Mouse (Mus musculus) intestine, embryonic 15.5 days (tissue): ENCODE measurements at regions not wholly inside any gene's neighbourhood (a gene's known extent, or its start where the extent isn't known, plus 50 kb on each side); places are given as distances from the start of the nearest gene placed in this dataset.

Source experiments
- ATAC-seq: fragments of 200-750 bp; cut with Nextera tagmentation; 2 replicates; pipeline ENCODE4 v1.8.0; 2017; ENCODE audit warnings: moderate TSS enrichment, moderate library complexity
- H3K27ac ChIP-seq: fragments of 300-500 bp; sonication (generic); 2 replicates; pipeline ENCODE4 v1.5.1; 2015; ENCODE audit warnings: mild to moderate bottlenecking, inconsistent platforms
- H3K27me3 ChIP-seq: fragments of 300-500 bp; sonication (generic); replicated peaks from 2 replicates; pipeline ENCODE4 v1.6.1; 2015; ENCODE audit warnings: inconsistent platforms
- H3K36me3 ChIP-seq: fragments of 300-500 bp; sonication (generic); 2 replicates; pipeline ENCODE4 v1.6.1; 2015; ENCODE audit warnings: inconsistent platforms
- H3K4me1 ChIP-seq: fragments of 300-500 bp; sonication (generic); replicated peaks from 2 replicates; pipeline ENCODE4 v1.6.1; 2015; ENCODE audit warnings: inconsistent platforms
- H3K4me2 ChIP-seq: fragments of 300-500 bp; sonication (generic); replicated peaks from 2 replicates; pipeline ENCODE4 v1.6.1; 2015; ENCODE audit warnings: mild to moderate bottlenecking, inconsistent platforms
- H3K4me3 ChIP-seq: fragments of 300-500 bp; sonication (generic); replicated peaks from 2 replicates; pipeline ENCODE4 v1.5.1; 2015; ENCODE audit warnings: inconsistent platforms
- H3K9ac ChIP-seq: fragments of 300-500 bp; sonication (generic); 2 replicates; pipeline ENCODE4 v1.6.1; 2015; ENCODE audit warnings: inconsistent platforms
- H3K9me3 ChIP-seq: fragments of 300-500 bp; sonication (generic); 2 replicates; pipeline ENCODE4 v1.6.1; 2016; ENCODE audit warnings: inconsistent platforms
- WGBS: fragments of 180-500 bp; shearing (Covaris S2); methylation state at CpG from one replicate; pipeline ENCODE4 v1.1.7; 2015; 5-methylcytosine and 5-hydroxymethylcytosine counted together

DNA sequence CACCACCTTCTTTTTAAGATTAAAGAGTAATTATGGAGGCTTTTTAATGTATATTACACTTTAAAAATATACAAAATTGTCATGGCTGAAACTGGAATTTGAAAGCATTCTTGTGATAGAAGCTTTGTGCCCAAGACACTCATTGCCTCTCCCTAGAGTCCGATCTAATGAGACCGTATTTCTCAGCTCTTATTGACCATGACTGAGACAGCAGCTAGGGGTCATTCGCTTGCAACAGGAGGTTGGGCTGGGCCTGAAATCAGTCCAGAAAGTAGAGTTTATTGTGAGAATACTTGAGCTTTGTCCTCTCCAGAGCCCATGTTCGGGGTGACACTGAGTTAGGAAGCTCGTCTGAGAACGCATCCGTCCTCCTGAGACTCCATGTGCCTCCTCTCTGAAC lies 79.7 kb downstream of the Tmem30b start:
- WGBS: 84% methylated on average over 7 of the region's 7 CpGs
- H3K4me1 ChIP-seq: no peaks in the 10 kb centered on the region
- H3K4me2 ChIP-seq: no peak overlapping the region
- no peaks in the 10 kb centered on the region for H3K36me3 ChIP-seq
- no peak for ATAC-seq
- no peaks in the 10 kb centered on the region for H3K9me3 ChIP-seq
- H3K4me3 ChIP-seq: no peak overlapping the region
- H3K27ac ChIP-seq: no peak overlapping the region
- H3K27me3 ChIP-seq: no peaks in the 10 kb centered on the region
- H3K9ac ChIP-seq: no peak overlapping the region

DNA sequence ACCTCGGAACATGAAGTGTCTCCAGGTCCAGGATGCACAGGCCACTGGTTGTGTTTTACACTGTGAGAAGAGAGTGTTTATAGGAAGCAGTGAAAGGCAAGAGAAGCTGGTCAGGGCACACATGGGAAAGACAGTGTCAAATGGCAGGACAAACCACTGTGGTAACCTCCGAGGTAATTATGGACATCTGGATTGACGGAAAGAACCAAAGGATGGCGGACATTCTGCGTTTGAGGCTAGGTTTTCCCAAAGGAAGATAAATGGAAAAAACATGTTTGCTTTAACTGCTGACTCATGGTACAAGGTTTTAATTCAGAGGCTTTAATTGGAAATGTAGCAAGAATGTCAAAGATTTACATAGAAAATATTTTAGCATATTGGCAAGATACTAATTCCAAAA lies 80.2 kb downstream of the Tmem30b start:
- ATAC-seq: no peak
- 89% methylated on average over 5 of the region's 5 CpGs for WGBS
- no peak overlapping the region for H3K4me2 ChIP-seq
- no peak overlapping the region for H3K27ac ChIP-seq
- no peaks in the 10 kb centered on the region for H3K27me3 ChIP-seq
- H3K9ac ChIP-seq: no peak overlapping the region
- no peak overlapping the region for H3K4me3 ChIP-seq
- no peaks in the 10 kb centered on the region for H3K4me1 ChIP-seq
- H3K9me3 ChIP-seq: no peaks in the 10 kb centered on the region
- no peaks in the 10 kb centered on the region for H3K36me3 ChIP-seq

GRCm38 (mm10) chr12:73464311-73464710 lies 81.9 kb downstream of the Tmem30b start:
- Histone ChIP-seq H3K4me1 (peaks cover 5% of the 10 kb centered on the region; the same call in 1 of the 2 replicates), H3K27ac (no peak overlapping the region), H3K4me3 (no peak overlapping the region), H3K9ac (no peak overlapping the region), H3K9me3 (no peaks in the 10 kb centered on the region), H3K36me3 (no peaks in the 10 kb centered on the region), H3K27me3 (no peaks in the 10 kb centered on the region), H3K4me2 (no peak overlapping the region)
- 85% methylated on average over 5 of the region's 5 CpGs for WGBS
- no peak for ATAC-seq

- WGBS: 61% methylated on average over 5 of the region's 5 CpGs
- H3K27ac ChIP-seq: no peak overlapping the region
- ATAC-seq: no peak
- H3K9me3 ChIP-seq: no peaks in the 10 kb centered on the region
- no peak overlapping the region for H3K4me3 ChIP-seq
- no peaks in the 10 kb centered on the region for H3K36me3 ChIP-seq
- H3K27me3 ChIP-seq: no peaks in the 10 kb centered on the region
- peaks cover 5% of the 10 kb centered on the region; the same call in 1 of the 2 replicates for H3K4me1 ChIP-seq
- H3K4me2 ChIP-seq: no peak overlapping the region
- H3K9ac ChIP-seq: no peak overlapping the region
These were observed 84.1 kb downstream of the Tmem30b start for GRCm38 (mm10) chr12:73462091-73462490.

DNA sequence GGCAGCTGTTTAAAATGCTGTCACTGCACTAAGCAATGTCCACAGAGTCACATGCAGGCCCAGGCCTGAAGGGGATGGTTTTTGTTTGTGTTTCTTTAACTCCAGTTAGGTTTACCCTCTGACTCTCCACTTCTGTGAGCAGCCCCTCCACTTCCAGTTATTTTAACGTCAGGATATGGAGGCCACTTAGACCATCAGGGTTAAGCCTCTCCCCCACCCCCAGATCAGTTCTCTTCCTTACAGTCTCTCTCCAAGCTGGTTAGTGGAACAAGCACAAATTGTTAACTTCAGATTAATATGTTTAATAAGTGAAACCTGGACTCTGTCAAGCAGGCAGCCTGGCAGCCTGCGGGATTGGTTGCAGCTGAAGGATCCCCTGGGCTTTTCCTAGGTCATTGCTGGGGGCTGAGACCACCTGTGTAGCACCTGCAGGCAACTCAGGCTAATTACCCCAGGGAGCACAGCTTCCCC lies 85.9 kb downstream of the Tmem30b start:
- H3K4me1 ChIP-seq: peaks cover 5% of the 10 kb centered on the region; the same call in 1 of the 2 replicates
- no peak for ATAC-seq
- no peaks in the 10 kb centered on the region for H3K9me3 ChIP-seq
- 20% methylated on average over 2 of the region's 2 CpGs for WGBS
- no peaks in the 10 kb centered on the region for H3K27me3 ChIP-seq
- no peaks in the 10 kb centered on the region for H3K36me3 ChIP-seq
- H3K4me2 ChIP-seq: no peak overlapping the region
- no peak overlapping the region for H3K9ac ChIP-seq
- H3K27ac ChIP-seq: no peak overlapping the region
- no peak overlapping the region for H3K4me3 ChIP-seq

DNA sequence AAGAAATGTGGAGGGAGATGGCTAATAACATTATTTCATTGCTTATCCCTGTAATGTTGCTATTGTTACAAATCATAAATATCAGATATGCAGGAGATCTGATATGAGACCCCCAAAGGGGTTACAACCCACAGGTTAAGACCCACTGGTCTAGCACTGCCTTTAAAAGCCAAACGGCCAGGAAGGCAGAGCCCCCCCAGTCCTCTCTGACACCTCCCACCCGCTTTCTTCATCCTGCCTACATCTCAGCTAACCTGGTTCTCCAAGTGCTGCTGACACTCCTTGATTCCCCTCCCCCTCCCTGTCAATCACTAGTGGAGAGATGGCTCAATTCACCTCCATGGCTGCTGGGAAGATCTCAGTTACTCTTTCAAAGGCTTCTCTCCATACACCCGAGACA lies 94.9 kb downstream of the Tmem30b start:
- no peak overlapping the region for H3K27ac ChIP-seq
- no peak overlapping the region for H3K4me2 ChIP-seq
- no peak overlapping the region for H3K9ac ChIP-seq
- H3K9me3 ChIP-seq: no peaks in the 10 kb centered on the region
- WGBS: 64% methylated on average over 3 of the region's 3 CpGs
- no peak overlapping the region for H3K4me3 ChIP-seq
- H3K36me3 ChIP-seq: no peaks in the 10 kb centered on the region
- H3K27me3 ChIP-seq: 0 out of 2 replicates have a peak, but pooled peaks cover 3% of the 10 kb centered on the region
- 0 out of 2 replicates have a peak, but pooled peaks cover 8% of the 10 kb centered on the region for H3K4me1 ChIP-seq
- ATAC-seq: no peak

DNA sequence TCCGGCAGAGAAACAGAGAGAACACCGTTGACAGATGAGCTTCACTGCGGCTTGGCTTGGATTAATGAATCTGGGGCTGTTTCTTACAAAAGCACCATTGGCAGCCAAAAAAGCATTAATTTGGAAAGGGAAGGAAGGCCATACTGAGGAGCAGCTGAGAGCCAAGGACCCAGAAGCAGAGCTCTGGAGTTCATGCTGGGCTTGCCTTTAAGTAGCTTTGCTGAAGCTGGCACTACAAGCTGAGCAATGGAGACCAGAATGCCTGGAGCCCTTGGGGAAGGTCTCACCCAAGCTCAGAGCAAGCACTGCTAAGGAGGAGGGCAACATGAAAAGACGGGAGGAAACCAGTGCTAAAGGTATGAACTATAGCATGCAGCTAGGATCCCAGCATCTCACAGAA lies 95.7 kb downstream of the Tmem30b start:
- Histone ChIP-seq H3K9ac (no peak overlapping the region), H3K4me1 (0 out of 2 replicates have a peak, but pooled peaks cover 8% of the 10 kb centered on the region), H3K4me3 (no peak overlapping the region), H3K27ac (no peak overlapping the region), H3K9me3 (no peaks in the 10 kb centered on the region), H3K27me3 (0 out of 2 replicates have a peak, but pooled peaks cover 3% of the 10 kb centered on the region), H3K36me3 (no peaks in the 10 kb centered on the region), H3K4me2 (no peak overlapping the region)
- ATAC-seq: no peak
- 80% methylated on average over 4 of the region's 4 CpGs for WGBS

- Histone ChIP-seq H3K4me2 (no peak overlapping the region), H3K4me3 (no peak overlapping the region), H3K9ac (no peak overlapping the region), H3K27ac (no peak overlapping the region), H3K9me3 (no peaks in the 10 kb centered on the region), H3K27me3 (0 out of 2 replicates have a peak, but pooled peaks cover 3% of the 10 kb centered on the region), H3K36me3 (no peaks in the 10 kb centered on the region), H3K4me1 (peaks cover 8% of the 10 kb centered on the region; the same call in 1 of the 2 replicates)
- ATAC-seq: no peak
- 58% methylated on average over 9 of the region's 9 CpGs for WGBS
These were observed 96.2 kb downstream of the Tmem30b start for GRCm38 (mm10) chr12:73449911-73450520.

DNA sequence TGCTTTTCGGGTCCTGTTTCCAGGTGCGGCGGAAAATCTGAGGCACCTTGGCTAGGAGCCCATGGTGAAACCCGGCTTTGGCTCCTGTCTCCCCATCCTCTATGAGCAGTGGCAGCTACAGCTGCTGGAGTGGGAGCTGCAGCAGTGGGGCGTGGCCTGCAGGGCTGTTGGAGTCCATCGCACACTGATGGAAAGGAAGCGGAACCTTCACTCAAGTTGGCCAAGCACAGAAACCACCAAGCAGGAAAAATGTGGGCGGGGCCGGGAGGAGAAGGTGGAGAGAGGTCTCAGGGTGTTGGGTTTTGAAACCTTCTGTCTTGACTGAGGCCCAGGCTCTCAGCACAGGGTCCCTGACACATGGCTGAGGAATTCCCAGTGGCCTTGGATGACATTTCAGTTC lies 97.1 kb downstream of the Tmem30b start:
- peak overlapping the region; percentile 6; the same call in 1 of the 2 replicates for H3K4me2 ChIP-seq
- WGBS: 55% methylated on average over 9 of the region's 9 CpGs
- H3K36me3 ChIP-seq: no peaks in the 10 kb centered on the region
- no peaks in the 10 kb centered on the region for H3K9me3 ChIP-seq
- H3K4me1 ChIP-seq: peaks cover 8% of the 10 kb centered on the region; the same call in 1 of the 2 replicates
- H3K4me3 ChIP-seq: no peak overlapping the region
- H3K9ac ChIP-seq: no peak overlapping the region
- ATAC-seq: peak; percentile 41; the same call in 1 of the 2 replicates
- 0 out of 2 replicates have a peak, but pooled peaks cover 3% of the 10 kb centered on the region for H3K27me3 ChIP-seq
- no peak overlapping the region for H3K27ac ChIP-seq

- Histone ChIP-seq H3K36me3 (no peaks in the 10 kb centered on the region), H3K27me3 (0 out of 2 replicates have a peak, but pooled peaks cover 3% of the 10 kb centered on the region), H3K9me3 (no peaks in the 10 kb centered on the region), H3K27ac (no peak overlapping the region), H3K4me2 (no peak overlapping the region), H3K9ac (no peak overlapping the region), H3K4me1 (peaks cover 8% of the 10 kb centered on the region; the same call in 1 of the 2 replicates), H3K4me3 (no peak overlapping the region)
- ATAC-seq: no peak
- 40% methylated on average over 10 of the region's 10 CpGs for WGBS
These were observed 97.7 kb downstream of the Tmem30b start for GRCm38 (mm10) chr12:73448388-73448965.

- Histone ChIP-seq H3K9ac (no peak overlapping the region), H3K27ac (no peak overlapping the region), H3K27me3 (0 out of 2 replicates have a peak, but pooled peaks cover 3% of the 10 kb centered on the region), H3K4me1 (peaks cover 8% of the 10 kb centered on the region; the same call in 1 of the 2 replicates), H3K4me2 (no peak overlapping the region), H3K9me3 (no peaks in the 10 kb centered on the region), H3K4me3 (no peak overlapping the region), H3K36me3 (no peaks in the 10 kb centered on the region)
- 88% methylated on average over 6 of the region's 6 CpGs for WGBS
- ATAC-seq: no peak
These were observed 99.0 kb downstream of the Tmem30b start for GRCm38 (mm10) chr12:73447172-73447571.

- no peak for ATAC-seq
- Histone ChIP-seq H3K4me3 (no peak overlapping the region), H3K36me3 (no peaks in the 10 kb centered on the region), H3K27me3 (0 out of 2 replicates have a peak, but pooled peaks cover 3% of the 10 kb centered on the region), H3K4me2 (no peak overlapping the region), H3K9me3 (no peaks in the 10 kb centered on the region), H3K4me1 (peaks cover 8% of the 10 kb centered on the region; the same call in 1 of the 2 replicates), H3K9ac (no peak overlapping the region), H3K27ac (no peak overlapping the region)
- 80% methylated on average over 7 of the region's 7 CpGs for WGBS
These were observed 100.0 kb downstream of the Tmem30b start for GRCm38 (mm10) chr12:73446148-73446547.
